Mouse (Mus musculus): Measurements from ENCODE around the gene Cd4.

- TF ChIP-seq POLR2A (IDR thresholded peaks at IDR 0.05; ENCODE audit: borderline replicate concordance, insufficient read depth, low read length) = no peak
- TF ChIP-seq CTCF (IDR thresholded peaks at IDR 0.05; ENCODE audit: borderline replicate concordance, insufficient read depth, low read depth, low read length) = no peak
Measured at GRCm38 (mm10) chr6:124913721-124914285, 25.8 kb upstream of the Cd4 start.
